Mouse (Mus musculus) heart, embryonic 16.5 days (tissue): ENCODE data around the gene Dusp5. TPM values are rescaled to one million over a fixed set of nuclear protein-coding genes. Genes with fewer than 3 reads are reported as not detected.

Experiments used
- ATAC-seq: fragments of 200-750 bp; cut with Nextera tagmentation; replicated peaks from 2 replicates; pipeline ENCODE4 v1.8.0; 2017; ENCODE audit warnings: moderate number of reproducible peaks; ENCODE audit not compliant: insufficient read depth, low FRiP score; ENCODE audit errors: extremely low read depth
- H3K27ac ChIP-seq: fragments of 300-500 bp; sonication (generic); 2 replicates; pipeline ENCODE4 v1.5.1; 2014; ENCODE audit warnings: mild to moderate bottlenecking, low read length, control low read depth, moderate library complexity
- H3K27me3 ChIP-seq: fragments of 300-500 bp; sonication (generic); 2 replicates; pipeline ENCODE4 v1.6.1; 2014; ENCODE audit warnings: low read length, mixed read lengths; ENCODE audit not compliant: control insufficient read depth, insufficient read depth
- H3K36me3 ChIP-seq: fragments of 300-500 bp; sonication (generic); 2 replicates; pipeline ENCODE4 v1.6.1; 2014; ENCODE audit not compliant: control insufficient read depth, insufficient read depth
- H3K4me1 ChIP-seq: fragments of 300-500 bp; sonication (generic); 2 replicates; pipeline ENCODE4 v1.6.1; 2014; ENCODE audit warnings: low read length, mixed read lengths; ENCODE audit not compliant: control insufficient read depth, insufficient read depth
- H3K4me2 ChIP-seq: fragments of 300-500 bp; sonication (generic); 2 replicates; pipeline ENCODE4 v1.6.1; 2014; ENCODE audit warnings: low read depth, mild to moderate bottlenecking, control low read depth, low read length
- H3K4me3 ChIP-seq: fragments of 300-500 bp; sonication (generic); 2 replicates; pipeline ENCODE4 v1.5.1; 2014; ENCODE audit warnings: mild to moderate bottlenecking, control low read depth, low read length
- H3K9ac ChIP-seq: fragments of 300-500 bp; sonication (generic); 2 replicates; pipeline ENCODE4 v1.6.1; 2014; ENCODE audit warnings: low read length, control low read depth
- H3K9me3 ChIP-seq: fragments of 300-500 bp; sonication (generic); replicated peaks from 2 replicates; pipeline ENCODE4 v1.6.1; 2016; ENCODE audit warnings: low read length; ENCODE audit not compliant: control insufficient read depth
- WGBS: fragments of 180-500 bp; shearing (Covaris S2); extraction: QIAGEN DNeasy Blood & Tissue Kit; methylation state at CpG from one replicate; pipeline ENCODE4 v1.1.7; 2014; 5-methylcytosine and 5-hydroxymethylcytosine counted together
- polyA plus RNA-seq: library from polyadenylated mRNA; unstranded; fragments of >200 nt; fragmentation: Nextera tagmentation; extraction: Ambion mirVana; gene quantifications from 2 replicates; pipeline ENCODE4 v1.2.1, GENCODE M21; 2015

Dusp5 gene
- polyA plus RNA-seq, 1 experiment from 2014 or later, result 11.5 TPM

DNA sequence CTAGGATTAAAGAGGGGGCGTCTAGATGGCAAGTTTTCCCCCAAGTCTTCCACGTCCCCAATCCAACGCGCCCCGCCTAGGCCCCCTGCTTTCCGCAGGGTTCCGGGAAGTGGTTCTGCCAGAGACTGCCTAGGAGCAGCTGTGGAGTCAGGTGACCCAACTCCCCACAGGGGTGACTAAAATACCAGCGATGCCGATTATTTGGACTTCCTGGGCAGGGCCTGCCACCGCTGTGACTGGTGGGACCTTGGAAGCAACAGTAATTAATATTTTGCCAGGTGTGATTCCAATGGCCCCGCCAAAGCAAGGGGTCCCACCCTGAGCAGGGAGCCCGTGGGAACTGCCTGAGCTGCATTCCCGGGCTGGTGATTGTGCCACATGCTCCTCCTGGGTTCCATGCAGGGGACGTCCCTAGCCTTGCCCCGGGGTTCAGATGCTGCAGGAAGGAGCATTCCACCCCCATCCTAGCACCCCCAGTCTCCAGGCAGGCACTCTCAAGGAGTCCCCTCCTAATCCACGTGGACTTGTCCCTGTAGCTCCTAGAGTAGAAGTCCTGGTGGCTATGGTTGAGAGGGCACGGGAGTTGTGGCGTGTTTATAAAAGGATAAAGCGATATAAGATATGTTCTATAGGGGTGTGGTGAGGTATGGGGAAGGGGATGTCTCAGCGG, 28.5 kb downstream of the Dusp5 start:
- Histone ChIP-seq H3K9ac (peak overlapping the region; percentile 61), H3K27ac (no peak overlapping the region), H3K4me1 (peaks cover 7% of the 10 kb centered on the region), H3K9me3 (no peaks in the 10 kb centered on the region), H3K4me3 (peak overlapping the region; percentile 29), H3K27me3 (no peaks in the 10 kb centered on the region), H3K36me3 (no peaks in the 10 kb centered on the region), H3K4me2 (peak overlapping the region; percentile 58)
- 25% methylated on average over 20 of the region's 20 CpGs for WGBS
- peak; percentile 81 for ATAC-seq

DNA sequence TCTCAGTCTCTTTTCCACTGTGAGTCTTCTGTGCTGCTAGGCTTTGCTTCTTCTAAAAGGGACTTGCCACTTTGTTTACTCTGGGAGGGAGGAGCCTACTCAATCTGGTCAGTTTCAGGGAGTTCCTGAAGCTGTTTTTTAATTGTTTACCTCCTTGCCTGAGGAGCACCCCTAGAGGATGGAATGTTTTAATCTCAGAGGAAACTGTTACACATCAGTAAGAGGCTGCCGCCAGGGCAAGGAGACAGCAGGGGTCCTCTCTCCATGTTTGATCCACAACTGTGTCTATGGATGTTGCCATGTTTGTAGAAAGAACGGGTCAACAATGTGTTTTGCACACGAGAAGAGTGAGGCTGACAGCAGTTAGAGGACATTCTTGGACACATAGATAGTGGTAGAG, 31.5 kb downstream of the Dusp5 start:
- Histone ChIP-seq H3K9me3 (0 out of 2 replicates have a peak, but pooled peaks cover 2% of the 10 kb centered on the region), H3K4me3 (no peak overlapping the region), H3K4me2 (no peak overlapping the region), H3K27me3 (no peaks in the 10 kb centered on the region), H3K27ac (no peak overlapping the region), H3K4me1 (peaks cover 7% of the 10 kb centered on the region; the same call in 1 of the 2 replicates), H3K36me3 (no peaks in the 10 kb centered on the region), H3K9ac (no peak overlapping the region)
- no peak for ATAC-seq
- 75% methylated on average over 3 of the region's 3 CpGs for WGBS

DNA sequence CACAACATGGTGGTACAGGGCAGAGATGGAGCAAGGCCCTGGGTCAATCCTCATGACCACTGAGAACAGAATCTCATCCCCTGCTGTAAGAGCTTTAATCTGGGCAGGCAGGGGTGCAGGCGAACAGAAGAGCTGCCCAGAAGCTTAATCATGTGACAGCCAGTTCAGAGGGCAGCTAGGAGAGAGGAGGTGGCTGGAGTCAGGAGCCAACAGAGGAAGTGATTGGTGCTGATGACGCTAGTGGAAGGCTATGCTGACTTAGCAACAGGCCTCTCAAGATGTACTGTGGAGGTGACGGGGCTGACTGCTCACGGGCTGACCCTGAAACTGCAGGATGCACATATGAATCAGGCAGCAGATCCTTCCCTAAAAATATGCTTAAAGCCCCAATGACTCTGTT, 35.3 kb downstream of the Dusp5 start:
- no peak; the same call in 1 of the 2 replicates for ATAC-seq
- WGBS, result 29% methylated on average over 4 of the region's 4 CpGs
- H3K9ac ChIP-seq, result no peak overlapping the region
- H3K36me3 ChIP-seq, result no peaks in the 10 kb centered on the region
- H3K4me3 ChIP-seq, result no peak overlapping the region
- 0 out of 2 replicates have a peak, but pooled peaks cover 2% of the 10 kb centered on the region for H3K9me3 ChIP-seq
- no peaks in the 10 kb centered on the region for H3K27me3 ChIP-seq
- no peak overlapping the region for H3K27ac ChIP-seq
- H3K4me1 ChIP-seq, result peaks cover 4% of the 10 kb centered on the region; the same call in 1 of the 2 replicates
- H3K4me2 ChIP-seq, result no peak overlapping the region

DNA sequence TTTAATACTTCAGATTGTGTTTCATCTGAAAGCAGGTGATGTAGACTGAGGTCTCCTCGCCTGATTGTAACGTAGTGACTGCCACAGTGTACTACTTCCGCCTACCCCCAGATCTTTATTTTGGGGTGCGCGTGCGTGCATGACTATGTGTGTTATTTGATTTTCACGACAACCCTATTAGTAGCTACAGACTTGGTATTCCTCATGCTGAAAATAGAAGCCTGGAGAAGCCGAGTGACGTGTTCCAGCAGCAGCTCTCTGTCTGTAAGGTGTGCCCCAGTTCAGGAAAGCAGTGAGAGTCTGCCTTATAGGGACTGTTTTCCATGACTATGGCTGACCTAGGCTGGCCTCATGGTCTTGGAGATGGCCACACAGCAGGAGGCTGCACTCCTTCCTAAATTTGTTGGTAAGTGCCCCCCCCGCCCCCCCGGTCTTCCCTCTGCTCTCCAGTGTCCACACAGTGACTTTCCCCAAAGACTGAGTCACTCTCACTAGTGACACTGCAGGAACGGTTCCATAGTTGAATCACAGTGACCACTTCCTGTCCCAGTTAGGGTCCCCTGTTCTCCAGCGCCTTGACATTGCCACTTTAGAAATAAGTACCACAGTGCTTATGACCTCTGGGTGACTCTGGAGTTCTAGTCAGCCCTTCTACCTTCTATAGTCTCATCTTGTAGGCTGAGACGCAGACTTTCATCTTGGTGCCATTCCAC, 36.8 kb downstream of the Dusp5 start:
- ATAC-seq, result no peak
- Histone ChIP-seq H3K9ac (no peak overlapping the region), H3K4me3 (no peak overlapping the region), H3K4me2 (no peak overlapping the region), H3K27ac (no peak overlapping the region), H3K27me3 (no peaks in the 10 kb centered on the region), H3K36me3 (no peaks in the 10 kb centered on the region), H3K9me3 (0 out of 2 replicates have a peak, but pooled peaks cover 2% of the 10 kb centered on the region), H3K4me1 (peaks cover 4% of the 10 kb centered on the region; the same call in 1 of the 2 replicates)
- 82% methylated on average over 14 of the region's 14 CpGs for WGBS

DNA sequence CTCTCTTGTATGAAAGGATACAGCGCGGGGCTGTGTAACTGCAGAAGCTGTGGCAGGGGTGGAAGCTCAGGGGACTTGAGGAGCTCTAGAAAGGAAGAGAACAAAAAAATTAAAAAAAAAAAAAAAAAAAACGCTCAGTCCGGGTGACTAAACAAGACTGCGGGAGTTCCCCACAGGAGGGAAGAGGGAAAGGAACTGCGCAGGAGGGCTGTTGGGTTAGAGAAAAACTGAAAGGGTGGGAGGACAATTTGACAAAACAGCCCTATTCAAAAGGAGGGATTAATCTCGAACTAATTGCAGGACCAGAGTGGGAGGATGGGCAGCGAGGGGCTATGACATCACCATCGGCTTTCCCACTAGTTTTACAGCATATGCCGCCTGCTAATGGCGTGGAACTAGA, 39.0 kb downstream of the Dusp5 start:
- no peaks in the 10 kb centered on the region for H3K36me3 ChIP-seq
- H3K27me3 ChIP-seq, result no peaks in the 10 kb centered on the region
- no peak for ATAC-seq
- no peak overlapping the region for H3K9ac ChIP-seq
- 0 out of 2 replicates have a peak, but pooled peaks cover 2% of the 10 kb centered on the region for H3K9me3 ChIP-seq
- no peak overlapping the region for H3K27ac ChIP-seq
- 62% methylated on average over 11 of the region's 11 CpGs for WGBS
- no peak overlapping the region for H3K4me3 ChIP-seq
- peaks cover 15% of the 10 kb centered on the region for H3K4me1 ChIP-seq
- H3K4me2 ChIP-seq, result no peak overlapping the region

DNA sequence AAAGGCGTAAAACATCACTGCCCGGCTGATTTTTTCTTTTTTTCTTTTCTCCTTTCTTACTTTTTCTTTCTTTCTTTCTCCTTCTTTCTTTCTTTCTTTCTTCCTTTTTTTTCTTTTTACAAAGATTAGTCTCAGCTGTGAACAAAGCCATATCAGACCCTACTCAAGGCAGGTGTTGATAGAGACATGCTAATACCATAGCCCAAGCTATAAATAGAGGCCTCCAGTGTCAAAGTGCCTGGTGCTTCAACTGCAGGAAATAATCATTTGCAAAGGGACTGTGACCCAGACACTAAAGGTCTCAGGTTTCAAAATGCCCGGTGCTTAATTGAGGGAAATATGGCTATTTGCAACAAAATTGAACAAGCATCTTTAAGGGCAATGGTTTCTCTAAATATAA, 39.6 kb downstream of the Dusp5 start:
- H3K4me1 ChIP-seq, result peaks cover 15% of the 10 kb centered on the region
- H3K4me2 ChIP-seq, result no peak overlapping the region
- 68% methylated on average over 3 of the region's 3 CpGs for WGBS
- no peaks in the 10 kb centered on the region for H3K9me3 ChIP-seq
- peak overlapping the region; percentile 41; the same call in 1 of the 2 replicates for H3K27ac ChIP-seq
- H3K27me3 ChIP-seq, result no peaks in the 10 kb centered on the region
- no peaks in the 10 kb centered on the region for H3K36me3 ChIP-seq
- H3K4me3 ChIP-seq, result no peak overlapping the region
- H3K9ac ChIP-seq, result no peak overlapping the region
- no peak for ATAC-seq

DNA sequence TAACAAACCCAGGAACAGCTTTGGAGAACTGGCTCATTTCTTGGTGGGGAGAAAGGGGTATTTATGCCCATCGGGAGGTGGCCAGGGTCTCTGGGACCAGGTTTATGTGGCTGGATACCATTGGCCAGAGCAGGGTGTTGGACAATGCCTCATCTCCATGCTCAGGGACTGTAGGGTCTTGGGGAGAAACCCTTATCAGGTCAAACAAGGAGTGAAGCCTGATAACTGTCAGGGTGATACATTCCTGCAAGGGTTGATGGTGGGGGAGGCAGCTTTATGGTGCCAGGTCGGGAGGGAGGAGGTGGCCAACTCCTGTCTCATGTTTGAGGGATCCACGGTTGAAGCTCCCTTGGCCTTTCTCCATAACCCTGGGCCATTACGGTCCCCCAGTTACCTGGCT, 42.1 kb downstream of the Dusp5 start:
- Histone ChIP-seq H3K27me3 (no peaks in the 10 kb centered on the region), H3K27ac (no peak overlapping the region), H3K4me2 (no peak overlapping the region), H3K4me1 (peaks cover 30% of the 10 kb centered on the region), H3K9me3 (no peaks in the 10 kb centered on the region), H3K4me3 (no peak overlapping the region), H3K36me3 (no peaks in the 10 kb centered on the region), H3K9ac (no peak overlapping the region)
- no peak for ATAC-seq
- WGBS, result 47% methylated on average over 4 of the region's 4 CpGs

DNA sequence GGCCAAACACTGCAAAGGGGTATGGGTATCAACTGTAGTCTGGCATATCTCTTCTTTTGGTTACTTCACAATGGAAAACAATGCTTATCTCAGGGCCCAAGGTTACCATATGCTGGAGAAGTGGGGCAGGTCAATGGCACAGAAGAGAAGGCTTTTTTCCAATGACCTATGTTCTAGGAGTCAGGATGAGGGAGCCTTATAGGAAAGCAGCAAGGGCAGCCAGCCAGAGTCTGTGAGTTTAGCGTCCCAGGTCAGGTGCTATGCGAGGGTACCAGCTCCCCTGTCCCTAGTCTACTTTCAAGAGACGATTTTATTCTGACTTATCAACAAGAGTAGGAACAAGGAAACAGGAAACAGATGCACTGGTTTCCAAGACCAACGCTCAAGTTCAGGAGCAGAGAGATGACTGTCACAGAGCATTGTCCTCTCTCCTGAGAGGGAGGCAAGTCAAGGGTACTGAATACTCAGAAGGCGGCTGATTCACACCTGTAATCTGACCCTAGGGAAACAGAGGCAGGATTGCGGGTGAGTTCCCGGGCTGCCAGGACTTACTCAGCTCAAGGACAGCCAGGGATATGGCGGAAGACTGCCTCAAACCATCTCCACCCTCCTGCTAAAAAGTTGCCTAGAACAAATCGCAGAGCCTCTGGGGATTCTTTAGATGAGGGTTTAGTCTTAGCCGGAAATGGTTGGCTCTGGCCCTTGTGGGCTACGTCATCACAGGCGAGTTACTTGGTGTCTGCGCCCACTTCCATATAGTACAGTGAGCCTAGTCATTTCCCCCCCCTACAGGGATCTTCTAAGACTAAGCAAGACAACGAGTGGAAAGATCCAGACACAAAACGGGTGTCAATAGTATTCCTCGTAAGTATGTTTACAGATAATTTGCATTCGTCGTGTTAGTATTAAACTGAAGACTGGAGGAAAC, 42.9 kb downstream of the Dusp5 start:
- Histone ChIP-seq H3K36me3 (no peaks in the 10 kb centered on the region), H3K27ac (no peak overlapping the region), H3K4me2 (no peak overlapping the region), H3K4me1 (peaks cover 37% of the 10 kb centered on the region), H3K27me3 (no peaks in the 10 kb centered on the region), H3K4me3 (no peak overlapping the region), H3K9me3 (no peaks in the 10 kb centered on the region), H3K9ac (no peak overlapping the region)
- 67% methylated on average over 18 of the region's 18 CpGs for WGBS
- ATAC-seq, result no peak
